Mouse (Mus musculus) cortical plate, adult 2 months (tissue): ENCODE measurements around the gene Caprin1.

ENCODE experiments used
- CTCF ChIP-seq: fragments of 200-500 bp; IDR thresholded peaks from 2 replicates; pipeline ENCODE4 v1.5.1; 2011; ENCODE audit warnings: mild to moderate bottlenecking, control low read depth, low read length; ENCODE audit not compliant: insufficient read depth; ENCODE audit errors: extremely low read depth
- POLR2A ChIP-seq: fragments of 200-500 bp; IDR thresholded peaks from 2 replicates; pipeline ENCODE4 v1.6.1; 2011; ENCODE audit warnings: mild to moderate bottlenecking, low read length, control low read depth; ENCODE audit not compliant: insufficient read depth; ENCODE audit errors: extremely low read depth

GRCm38 (mm10) chr2:103754614-103755013, 42.8 kb downstream of the Caprin1 start:
- TF ChIP-seq CTCF (no peak), POLR2A (no peak)
